Mouse (Mus musculus) heart, postnatal 0 days (tissue): Measurements from ENCODE around the gene Met.

Experiments used
- CTCF ChIP-seq: IDR thresholded peaks from 2 replicates; pipeline ENCODE4 v1.5.1; 2016; ENCODE audit warnings: antibody characterized with exemption, control low read depth, low read depth
- EP300 ChIP-seq: IDR thresholded peaks from 2 replicates; pipeline ENCODE4 v1.6.1; 2016; ENCODE audit warnings: antibody characterized with exemption, low read depth

- TF ChIP-seq CTCF (no peak), EP300 (no peak)
These were observed 34.6 kb upstream of the Met start for GRCm38 (mm10) chr6:17429041-17429440.
